Mouse (Mus musculus) 416B (cell line): ENCODE measurements at regions not wholly inside any gene's neighbourhood (a gene's known extent, or its start where the extent isn't known, plus 50 kb on each side); places are given as distances from the start of the nearest gene placed in this dataset.

ENCODE experiments used
- DNase-seq: peaks from one replicate; pipeline ENCODE4 v3.0.0; 2011; ENCODE audit warnings: low read depth

DNA sequence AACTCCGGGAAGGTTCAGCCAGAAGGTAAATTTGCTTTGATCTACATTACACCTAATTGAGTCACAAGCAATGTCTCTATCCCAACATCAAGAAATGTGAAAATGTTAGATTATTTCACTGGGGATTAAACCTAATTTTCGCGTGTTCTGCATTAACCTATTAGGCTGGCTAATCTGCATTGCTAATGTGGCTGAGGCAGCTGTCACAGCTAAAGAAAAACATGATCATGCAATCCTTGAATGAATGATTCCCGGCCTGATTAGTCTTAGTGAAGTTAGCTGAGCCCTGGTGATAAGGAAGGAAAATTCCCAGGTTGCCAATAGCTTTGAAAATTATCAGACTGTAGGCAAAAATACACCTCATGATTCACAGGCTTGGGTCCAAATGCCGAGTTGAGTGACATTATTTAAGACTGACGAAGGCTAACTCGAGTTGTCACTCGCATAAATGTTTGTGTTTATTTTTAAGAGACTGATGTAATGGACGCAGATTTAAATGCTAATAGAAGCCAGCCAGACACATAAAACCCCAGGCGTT is 131.5 kb upstream of the Kiz start:
- DNase-seq: no peak

DNA sequence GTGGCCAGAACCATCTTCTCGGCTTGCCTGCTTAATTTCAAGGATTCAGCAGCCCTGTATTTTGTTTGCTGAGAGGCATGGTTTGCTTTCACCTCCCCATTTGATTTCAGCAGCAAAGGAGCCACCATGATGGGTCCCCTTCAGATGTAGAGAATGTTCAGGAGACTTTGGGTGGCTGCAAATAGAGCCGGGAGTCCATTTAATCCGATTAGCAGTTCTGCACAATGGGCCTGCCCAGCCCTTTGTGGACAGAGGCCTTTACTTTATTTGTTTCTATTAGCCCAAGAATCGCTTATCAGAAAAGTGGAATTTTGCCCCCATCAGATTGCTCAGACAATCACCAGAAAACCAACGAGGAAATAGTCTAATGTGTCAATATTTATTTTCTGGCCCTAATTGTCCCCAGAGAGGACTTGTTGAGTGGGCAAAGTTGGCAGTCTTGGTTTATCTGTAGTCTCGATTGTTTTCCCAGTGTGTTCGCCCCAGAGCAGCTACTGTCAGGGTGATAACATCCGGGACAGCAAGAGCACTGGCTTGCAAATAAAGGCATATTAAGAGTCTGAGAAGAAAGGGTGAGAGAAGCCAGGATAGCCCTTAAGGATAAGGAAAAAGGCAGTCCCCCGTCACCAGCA is 130.6 kb upstream of the Kiz start:
- no peak for DNase-seq

- DNase-seq: no peak
These were observed 127.0 kb upstream of the Kiz start for GRCm38 (mm10) chr2:146728693-146729092.

DNA sequence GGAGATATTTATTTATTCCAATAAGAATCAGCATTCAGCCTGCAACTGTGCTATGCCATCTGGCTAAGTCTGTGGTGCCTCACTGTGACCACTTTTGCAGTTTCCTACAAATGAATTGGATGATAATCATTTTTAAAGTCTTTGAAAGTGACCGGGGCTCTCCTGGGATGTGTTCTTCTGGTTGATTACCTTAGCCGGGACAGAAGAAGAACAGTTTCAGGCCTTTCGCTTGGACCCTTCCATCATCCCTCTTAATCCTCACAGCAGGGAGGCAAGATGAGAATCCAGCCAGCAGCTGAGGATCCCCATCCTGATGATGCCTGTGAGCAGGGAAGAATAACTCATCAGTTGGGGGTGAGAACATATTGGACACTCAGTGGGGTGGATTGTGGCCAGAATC is 124.6 kb upstream of the Kiz start:
- no peak for DNase-seq

- DNase-seq: peak; percentile 56
These were observed 122.8 kb upstream of the Kiz start for GRCm38 (mm10) chr2:146732891-146733290.

DNA sequence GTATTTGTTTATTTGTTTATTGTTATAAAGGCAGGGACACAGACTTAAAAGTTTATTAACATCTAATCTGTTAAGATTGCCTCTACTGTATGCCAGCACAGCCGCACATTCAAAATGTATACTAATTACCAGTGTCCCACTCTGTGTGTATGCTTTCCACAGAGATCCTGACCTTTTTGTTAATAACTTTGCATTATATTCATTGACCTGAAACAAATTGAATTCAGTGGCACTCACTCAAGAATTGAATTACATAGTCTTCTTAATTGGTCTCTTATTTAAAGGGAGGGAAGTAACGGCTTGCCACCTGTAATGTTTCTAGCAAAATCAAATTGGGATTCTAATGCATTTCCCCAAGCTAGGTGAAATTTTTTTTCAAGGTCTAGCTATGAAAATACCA is 111.3 kb upstream of the Kiz start:
- no peak for DNase-seq

DNA sequence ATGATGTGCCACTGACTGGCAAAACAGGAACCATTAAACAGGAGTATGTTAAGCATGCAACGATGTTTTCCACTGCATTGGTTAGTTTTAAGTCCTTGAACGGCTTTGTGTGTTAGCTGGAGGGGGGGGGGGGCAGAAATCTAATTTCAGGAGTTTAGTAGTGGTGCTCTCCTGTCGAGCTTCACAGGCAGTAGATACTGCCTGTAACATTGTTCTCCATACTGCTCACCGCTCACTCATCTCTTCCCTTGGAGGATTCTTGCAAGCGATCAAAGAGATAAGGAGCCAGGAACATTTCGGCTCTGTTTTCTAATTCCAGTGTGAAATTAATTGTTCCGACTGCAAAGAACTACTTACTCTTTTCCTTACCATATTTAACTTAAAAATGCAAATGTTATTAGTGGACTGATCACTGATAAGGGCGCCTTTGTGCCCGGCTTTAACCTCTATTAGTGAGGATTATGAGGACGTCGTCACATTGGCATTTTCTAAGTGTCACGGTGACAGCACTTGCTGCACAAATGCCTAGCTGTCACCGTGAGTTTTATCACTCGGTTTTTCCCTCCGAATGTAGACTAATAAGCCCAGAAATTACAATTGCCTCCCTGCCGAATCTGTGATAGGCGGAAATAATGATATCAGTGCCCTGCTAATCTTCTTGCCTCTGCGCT is 110.5 kb upstream of the Kiz start:
- DNase-seq: no peak

DNA sequence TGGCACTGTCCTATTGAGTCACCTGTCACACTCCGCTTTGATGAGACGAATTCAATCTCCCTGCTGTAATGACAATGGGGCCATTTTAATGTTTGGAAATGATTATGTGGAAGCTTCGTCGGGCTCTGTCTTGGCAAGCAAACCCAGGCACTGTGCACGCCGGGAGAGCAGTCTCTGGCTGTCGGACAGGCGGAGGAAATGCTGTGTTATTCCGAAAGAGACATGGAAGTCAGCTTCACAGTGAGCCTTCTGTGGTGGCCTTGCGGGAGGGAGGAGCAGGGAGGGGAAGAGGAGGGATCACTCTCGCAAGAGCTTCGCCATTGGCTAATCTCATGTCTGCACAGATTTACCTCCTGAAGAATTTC is 110.0 kb upstream of the Kiz start:
- no peak for DNase-seq

- no peak for DNase-seq
These were observed 101.7 kb upstream of the Kiz start for GRCm38 (mm10) chr2:146753988-146754387.

DNA sequence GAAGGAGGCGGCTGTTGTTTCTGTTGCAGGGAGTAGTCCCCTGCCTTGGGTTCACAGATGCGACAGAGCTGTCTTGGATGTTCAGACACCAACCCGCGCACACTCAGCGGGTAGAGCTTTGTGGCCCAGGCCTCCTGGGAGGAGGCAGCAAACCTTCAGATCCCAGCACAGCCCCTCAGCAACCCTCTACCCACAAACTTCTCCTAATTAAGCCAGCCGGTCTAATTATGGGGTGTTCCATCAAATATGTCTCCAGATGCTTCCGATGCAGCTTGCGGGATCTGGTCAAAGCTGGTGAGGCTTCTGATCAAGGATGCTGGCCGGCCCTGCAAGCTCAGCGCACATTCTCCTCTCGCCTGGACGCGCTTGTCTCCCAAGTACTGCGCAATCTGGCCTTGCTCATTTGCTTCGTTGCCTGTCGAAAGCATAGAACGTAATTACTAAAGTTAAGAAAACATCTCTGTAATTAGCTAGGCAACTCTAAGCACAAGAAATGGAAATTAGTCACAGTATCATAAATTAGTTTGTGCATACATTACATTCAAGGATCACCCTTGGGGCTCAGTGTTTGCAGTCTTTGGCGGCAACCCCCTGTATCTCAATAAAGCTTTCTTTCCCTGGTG is 92.0 kb upstream of the Kiz start:
- DNase-seq: no peak

DNA sequence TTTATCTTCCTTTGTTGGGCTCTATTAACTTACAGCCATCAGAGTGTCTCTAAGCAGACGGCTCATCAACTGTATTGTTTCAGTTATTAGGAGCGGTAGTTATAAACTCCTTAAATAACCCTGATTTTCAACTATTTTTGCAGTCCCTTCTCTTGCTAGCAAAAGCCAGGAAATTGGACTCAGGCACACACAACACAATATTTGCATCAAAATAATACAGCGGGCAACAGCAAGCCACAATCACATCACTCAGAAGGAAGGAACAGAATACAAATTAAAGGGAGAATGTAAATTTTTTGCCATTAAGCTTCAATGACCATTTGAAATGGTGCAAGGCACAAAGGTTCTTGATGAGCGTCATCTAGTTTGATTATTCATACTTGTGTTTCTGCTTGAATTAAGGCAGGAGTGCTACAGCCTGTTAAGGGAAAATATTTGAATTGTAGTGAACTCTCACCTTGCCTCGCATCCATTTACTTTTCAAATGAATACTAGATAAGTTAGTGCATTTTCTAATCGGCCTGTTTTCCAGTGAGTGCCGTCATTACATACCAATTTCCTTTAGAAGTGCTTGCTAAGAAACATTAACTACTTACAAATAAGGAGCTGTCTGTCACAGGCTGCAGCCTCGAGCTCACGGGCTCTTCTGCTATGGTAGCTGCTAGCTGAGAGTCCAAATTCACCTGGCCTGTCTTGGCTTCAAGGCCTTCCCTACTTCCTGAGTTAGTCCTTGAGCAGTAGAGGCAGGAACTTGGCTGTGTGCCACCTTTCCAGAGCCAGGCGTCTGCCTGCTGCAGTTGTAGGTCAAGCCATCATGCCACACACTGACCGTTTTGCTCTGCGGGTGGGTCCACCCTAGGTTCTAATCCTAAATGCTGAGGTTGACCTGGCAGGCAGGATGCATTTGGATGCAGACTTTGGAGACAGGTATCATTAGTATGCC is 91.1 kb upstream of the Kiz start:
- no peak for DNase-seq

DNA sequence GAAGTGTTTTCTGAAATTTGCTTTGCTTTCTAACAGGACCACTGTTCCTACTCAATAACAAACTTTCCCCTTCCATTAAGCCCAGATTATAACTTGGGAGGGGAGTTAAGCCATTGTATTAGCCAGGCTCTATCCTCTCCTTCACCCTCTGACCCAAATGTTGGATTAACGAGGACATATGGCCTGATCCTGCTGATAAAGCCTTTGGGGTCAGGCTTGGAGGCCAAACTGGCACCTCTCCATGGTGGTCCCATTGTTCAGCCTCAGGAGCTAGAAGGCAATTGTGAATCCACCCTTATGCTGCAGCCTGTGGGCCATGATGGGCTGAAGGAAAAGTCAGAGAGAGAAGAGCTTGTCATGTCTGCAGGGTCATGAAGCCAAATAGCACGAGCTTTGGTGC is 80.8 kb upstream of the Kiz start:
- DNase-seq: no peak

DNA sequence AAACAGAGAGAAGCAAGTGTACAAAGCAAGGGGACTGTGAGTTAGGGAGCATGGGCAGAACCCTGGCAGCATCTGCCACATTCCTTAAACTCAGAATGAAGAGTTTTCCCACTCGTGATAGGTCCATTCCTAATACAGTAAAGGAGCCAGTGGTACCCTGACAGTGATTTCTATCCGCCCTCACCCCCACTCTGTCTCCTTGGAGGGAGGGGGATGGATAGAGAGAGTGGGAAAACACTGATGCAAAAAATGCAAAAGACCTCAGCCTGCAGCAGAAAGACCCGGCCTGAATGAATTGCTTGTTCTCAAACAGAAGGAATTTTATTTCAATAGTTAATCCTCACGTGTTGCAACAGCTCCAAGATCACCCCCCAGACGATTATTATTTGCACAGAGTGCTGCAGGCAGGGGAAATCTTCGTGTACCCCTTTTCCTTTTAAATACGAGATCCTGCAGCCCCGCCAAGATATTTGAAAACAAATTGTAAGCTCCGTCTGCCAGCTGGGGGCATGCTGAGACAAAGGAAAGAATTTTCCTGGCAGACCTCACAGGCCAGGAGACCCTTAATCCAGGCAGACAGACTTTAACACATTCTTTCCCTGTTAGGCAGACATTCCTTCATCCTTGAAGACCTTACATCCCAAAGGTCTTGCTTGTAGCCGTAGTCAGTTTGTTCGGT is 68.4 kb upstream of the Kiz start:
- no peak for DNase-seq

- DNase-seq: no peak
These were observed 67.7 kb upstream of the Kiz start for GRCm38 (mm10) chr2:146787811-146788455.

DNA sequence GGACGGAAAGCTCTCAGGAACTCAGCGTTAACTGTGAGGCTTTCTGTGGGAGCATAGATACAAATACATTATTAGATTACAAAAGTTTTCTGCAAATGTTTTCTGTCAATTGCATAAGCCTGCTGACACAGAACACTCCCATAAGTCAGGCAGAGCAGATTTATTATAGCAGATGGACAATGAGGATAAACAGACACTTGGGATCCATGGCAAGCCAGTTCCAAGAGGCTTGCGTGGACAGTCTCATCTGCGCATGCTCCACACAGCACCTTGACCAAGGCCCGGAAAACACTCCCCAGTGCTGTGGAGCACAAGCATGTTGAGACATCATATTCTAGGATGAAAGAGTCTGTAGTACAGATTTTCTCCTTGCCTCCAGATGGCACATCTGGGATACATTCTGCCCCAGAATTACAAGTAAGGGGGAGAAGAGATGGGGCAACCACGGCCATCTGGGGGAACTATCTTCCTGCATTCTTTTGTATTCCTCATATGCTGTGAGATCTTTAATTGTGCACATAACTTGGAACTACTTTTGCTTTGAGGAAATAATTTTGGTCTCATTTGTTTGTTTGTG is 62.7 kb upstream of the Kiz start:
- DNase-seq: no peak

GRCm38 (mm10) chr2:146802973-146803372 is 52.7 kb upstream of the Kiz start:
- no peak for DNase-seq
